Mouse (Mus musculus): ENCODE measurements at regions not wholly inside any gene's neighbourhood (a gene's known extent, or its start where the extent isn't known, plus 50 kb on each side); places are given as distances from the start of the nearest gene placed in this dataset.
A peak's percentile ranks its signal among the peaks of the same experiment; 100 is the strongest.
"Not testable (repeated sequence)": the region's sequence is repeated elsewhere in the genome, so short reads cannot be mapped to it uniquely, and the experiment has no call there.

GRCm38 (mm10) chr15:52438403-52438802, 1446.3 kb upstream of the Gm7489 start:
- Histone ChIP-seq H3K9ac (replicated peaks; ENCODE audit: low read length, poor library complexity, severe bottlenecking) (no peak overlapping the region), H3K9me3 (ENCODE audit: low read length) (no peaks in the 10 kb centered on the region), H3K27ac (ENCODE audit: low read depth, low read length) (no peak overlapping the region), H3K4me3 (ENCODE audit: low read depth, low read length) (no peak overlapping the region), H3K4me2 (ENCODE audit: low read depth, low read length, poor library complexity, severe bottlenecking) (no peak overlapping the region), H3K27me3 (ENCODE audit: insufficient read depth, low read length) (no peaks in the 10 kb centered on the region), H3K36me3 (ENCODE audit: insufficient read depth, low read length) (no peaks in the 10 kb centered on the region), H3K4me1 (ENCODE audit: insufficient read depth, low read length) (no peaks in the 10 kb centered on the region; the same call in 1 of the 2 replicates)
- WGBS = 95% methylated on average over 1 of the region's 1 CpGs
- ATAC-seq (ENCODE audit: low FRiP score) (no peak), DNase-seq (ENCODE audit: low spot score) (no peak)
- no peak for TF ChIP-seq CTCF (IDR thresholded peaks at IDR 0.05)

GRCm38 (mm10) chr15:52458782-52459181, 1425.9 kb upstream of the Gm7489 start:
- H3K4me1 ChIP-seq (ENCODE audit: insufficient read depth, low read length) = no peaks in the 10 kb centered on the region
- peak; percentile 88 for ATAC-seq (ENCODE audit: low FRiP score)
- no peak overlapping the region for H3K27ac ChIP-seq (ENCODE audit: low read depth, low read length)
- no peaks in the 10 kb centered on the region for H3K27me3 ChIP-seq (ENCODE audit: insufficient read depth, low read length)
- H3K36me3 ChIP-seq (ENCODE audit: insufficient read depth, low read length) = no peaks in the 10 kb centered on the region
- H3K4me2 ChIP-seq (ENCODE audit: low read depth, low read length, poor library complexity, severe bottlenecking) = no peak overlapping the region
- peak; percentile 97 for TF ChIP-seq CTCF (IDR thresholded peaks at IDR 0.05)
- 0% methylated on average over 3 of the region's 3 CpGs for WGBS
- DNase-seq (ENCODE audit: low spot score) = peak; percentile 94
- H3K9me3 ChIP-seq (ENCODE audit: low read length) = no peaks in the 10 kb centered on the region
- H3K9ac ChIP-seq (replicated peaks; ENCODE audit: low read length, poor library complexity, severe bottlenecking) = no peak overlapping the region
- H3K4me3 ChIP-seq (ENCODE audit: low read depth, low read length) = no peak overlapping the region

DNA sequence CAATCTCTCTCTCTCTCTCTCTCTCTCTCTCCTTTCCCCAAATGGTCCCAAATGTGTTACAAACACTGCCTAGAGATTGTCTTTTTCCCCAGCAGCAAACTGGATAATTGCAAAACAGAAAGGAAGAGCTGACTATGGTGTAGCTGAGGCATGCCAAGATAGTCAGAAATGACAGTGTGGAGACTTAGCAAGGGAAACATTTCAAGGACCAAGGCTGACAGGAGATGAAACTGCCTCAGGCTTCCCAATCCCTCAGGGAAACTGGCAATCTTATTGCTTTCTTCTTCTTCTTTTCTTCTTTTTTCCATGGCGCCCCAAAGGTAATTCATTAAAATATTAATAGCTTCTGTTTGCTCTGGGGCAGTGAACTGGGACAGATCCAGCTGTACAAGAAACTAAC, 1425.4 kb upstream of the Gm7489 start:
- no peaks in the 10 kb centered on the region for H3K27me3 ChIP-seq (ENCODE audit: insufficient read depth, low read length)
- no peak for TF ChIP-seq CTCF (IDR thresholded peaks at IDR 0.05)
- ATAC-seq (ENCODE audit: low FRiP score) (no peak), DNase-seq (ENCODE audit: low spot score) (peak; percentile 15)
- 53% methylated on average over 1 of the region's 1 CpGs for whole genome bisulfite sequencing
- no peak overlapping the region for H3K4me3 ChIP-seq (ENCODE audit: low read depth, low read length)
- no peak overlapping the region for H3K4me2 ChIP-seq (ENCODE audit: low read depth, low read length, poor library complexity, severe bottlenecking)
- H3K9me3 ChIP-seq (ENCODE audit: low read length) = no peaks in the 10 kb centered on the region
- H3K4me1 ChIP-seq (ENCODE audit: insufficient read depth, low read length) = no peaks in the 10 kb centered on the region; the same call in 1 of the 2 replicates
- no peaks in the 10 kb centered on the region for H3K36me3 ChIP-seq (ENCODE audit: insufficient read depth, low read length)
- H3K27ac ChIP-seq (ENCODE audit: low read depth, low read length) = no peak overlapping the region
- H3K9ac ChIP-seq (replicated peaks; ENCODE audit: low read length, poor library complexity, severe bottlenecking) = no peak overlapping the region

DNA sequence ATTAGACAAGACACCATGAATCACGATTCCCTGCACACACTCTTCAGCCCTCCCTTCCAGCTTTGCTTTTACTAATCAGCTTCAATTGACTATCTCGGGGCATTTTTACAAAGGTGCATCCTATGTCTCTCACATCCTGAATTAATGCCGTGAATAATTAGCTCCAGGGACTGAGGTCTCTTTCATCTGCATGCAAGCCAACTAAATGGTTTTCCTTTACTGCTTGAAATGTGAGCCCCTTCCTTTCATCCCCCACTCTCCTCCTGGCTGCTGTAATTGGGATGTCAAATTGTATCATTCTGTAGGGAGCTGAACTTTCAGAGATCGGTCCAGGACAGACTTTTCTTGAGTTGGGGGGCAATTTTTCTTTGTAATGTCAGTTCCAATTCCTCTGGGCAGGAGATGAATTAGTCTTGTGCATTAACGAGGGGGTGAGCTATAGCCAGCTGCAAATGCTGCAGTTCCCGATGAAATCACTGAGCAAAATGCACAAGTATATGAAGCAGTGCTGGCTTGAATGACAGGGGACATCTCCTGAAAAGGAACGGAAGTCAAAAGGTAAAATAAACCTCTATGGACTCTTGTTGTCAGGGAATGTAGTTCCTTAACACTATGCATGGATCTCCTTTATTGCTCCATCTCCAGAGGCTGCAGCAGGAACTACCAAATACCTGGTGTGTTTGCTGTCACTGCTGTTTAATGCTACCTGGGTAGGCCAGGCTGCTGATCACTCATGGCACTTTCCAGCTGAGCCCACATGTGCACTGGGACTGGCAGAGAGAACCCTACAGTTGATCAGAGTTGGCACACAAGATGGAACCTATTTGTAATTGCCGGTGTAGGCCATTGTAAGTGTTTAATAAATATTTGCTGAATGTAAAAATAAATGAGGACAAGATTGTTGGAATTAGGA, 1420.2 kb upstream of the Gm7489 start:
- Histone ChIP-seq H3K4me1 (ENCODE audit: insufficient read depth, low read length) (no peaks in the 10 kb centered on the region; the same call in 1 of the 2 replicates), H3K27ac (ENCODE audit: low read depth, low read length) (no peak overlapping the region), H3K4me2 (ENCODE audit: low read depth, low read length, poor library complexity, severe bottlenecking) (0 out of 2 replicates have a peak overlapping the region, but pooled peaks have one; percentile 6), H3K9me3 (ENCODE audit: low read length) (no peaks in the 10 kb centered on the region), H3K9ac (replicated peaks; ENCODE audit: low read length, poor library complexity, severe bottlenecking) (no peak overlapping the region), H3K27me3 (ENCODE audit: insufficient read depth, low read length) (no peaks in the 10 kb centered on the region), H3K4me3 (ENCODE audit: low read depth, low read length) (no peak overlapping the region), H3K36me3 (ENCODE audit: insufficient read depth, low read length) (no peaks in the 10 kb centered on the region)
- WGBS = 15% methylated on average over 8 of the region's 8 CpGs
- no peak for TF ChIP-seq CTCF (IDR thresholded peaks at IDR 0.05)
- DNase-seq (ENCODE audit: low spot score) (peak; percentile 22), ATAC-seq (ENCODE audit: low FRiP score) (no peak)

DNA sequence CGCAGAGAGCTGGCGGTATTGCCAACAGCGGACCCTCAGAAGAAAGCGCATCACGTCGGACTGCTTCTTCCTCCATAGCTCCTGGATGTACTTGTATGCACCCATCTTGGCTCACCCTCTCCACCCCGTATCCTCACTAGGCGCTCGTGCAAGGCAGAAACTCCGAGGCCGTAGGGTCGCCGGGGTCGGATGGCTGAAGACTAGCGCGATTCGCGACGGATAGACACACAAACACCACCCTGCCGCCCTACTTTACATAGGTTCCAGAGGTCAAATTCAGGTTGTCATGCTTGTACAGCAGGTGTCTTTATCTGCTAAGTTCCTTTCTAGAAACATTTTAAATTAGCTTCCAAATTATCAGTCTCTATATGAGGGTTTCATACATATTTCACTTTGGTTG, 1406.6 kb upstream of the Gm7489 start:
- not testable (repeated sequence) for H3K4me1 ChIP-seq (ENCODE audit: insufficient read depth, low read length); H3K9me3 ChIP-seq (ENCODE audit: low read length); H3K27me3 ChIP-seq (ENCODE audit: insufficient read depth, low read length); H3K4me3 ChIP-seq (ENCODE audit: low read depth, low read length); H3K36me3 ChIP-seq (ENCODE audit: insufficient read depth, low read length); ATAC-seq (ENCODE audit: low FRiP score); H3K4me2 ChIP-seq (ENCODE audit: low read depth, low read length, poor library complexity, severe bottlenecking); H3K27ac ChIP-seq (ENCODE audit: low read depth, low read length); H3K9ac ChIP-seq (replicated peaks; ENCODE audit: low read length, poor library complexity, severe bottlenecking); DNase-seq (ENCODE audit: low spot score)
- WGBS = 93% methylated on average over 15 of the region's 20 CpGs

GRCm38 (mm10) chr15:52480834-52481233, 1403.9 kb upstream of the Gm7489 start:
- Histone ChIP-seq H3K27me3 (ENCODE audit: insufficient read depth, low read length) (no peaks in the 10 kb centered on the region), H3K36me3 (ENCODE audit: insufficient read depth, low read length) (no peaks in the 10 kb centered on the region), H3K4me3 (ENCODE audit: low read depth, low read length) (no peak overlapping the region), H3K4me2 (ENCODE audit: low read depth, low read length, poor library complexity, severe bottlenecking) (no peak overlapping the region), H3K27ac (ENCODE audit: low read depth, low read length) (no peak overlapping the region), H3K9me3 (ENCODE audit: low read length) (no peaks in the 10 kb centered on the region), H3K4me1 (ENCODE audit: insufficient read depth, low read length) (no peaks in the 10 kb centered on the region), H3K9ac (replicated peaks; ENCODE audit: low read length, poor library complexity, severe bottlenecking) (no peak overlapping the region)
- no peak for TF ChIP-seq CTCF (IDR thresholded peaks at IDR 0.05)
- DNase-seq (ENCODE audit: low spot score) = no peak
- 76% methylated on average over 3 of the region's 3 CpGs for WGBS
- no peak for ATAC-seq (ENCODE audit: low FRiP score)
